Mouse (Mus musculus) large intestine, adult 2 months (tissue): ENCODE data around the gene Pgls. TPM values are rescaled to one million over a fixed set of nuclear protein-coding genes. Genes with fewer than 3 reads are reported as not detected.

Experiments used
- DNase-seq: peaks from one replicate; pipeline ENCODE4 v3.0.0-alpha.2; 2012; ENCODE audit warnings: low read depth, low spot score
- WGBS: fragments of 180-500 bp; shearing (Covaris S2); methylation state at CpG from one replicate; pipeline ENCODE4 v1.1.7; 2018; 5-methylcytosine and 5-hydroxymethylcytosine counted together
- polyA plus RNA-seq: library from polyadenylated mRNA; depleted of rRNA; stranded (reverse); fragments of >200 nt; gene quantifications from 2 replicates; pipeline ENCODE4 v1.2.3, GENCODE M21; 2012; rRNA removed

The Pgls gene
- polyA plus RNA-seq, 1 experiment = 109 TPM

- no peak for DNase-seq
- 41% methylated on average over 2 of the region's 2 CpGs for WGBS
These were observed 39.9 kb downstream of the Pgls start for GRCm38 (mm10) chr8:71631897-71632296.

- 11% methylated on average over 19 of the region's 22 CpGs for WGBS
- DNase-seq = no peak
These were observed 41.2 kb downstream of the Pgls start for GRCm38 (mm10) chr8:71633164-71633563.

GRCm38 (mm10) chr8:71633981-71634667, 42.1 kb downstream of the Pgls start:
- WGBS = 3% methylated on average over 26 of the region's 26 CpGs
- DNase-seq = no peak

GRCm38 (mm10) chr8:71637149-71638095, 45.4 kb downstream of the Pgls start:
- DNase-seq = no peak
- 68% methylated on average over 8 of the region's 8 CpGs for WGBS

GRCm38 (mm10) chr8:71638321-71638720, 46.3 kb downstream of the Pgls start:
- 59% methylated on average over 6 of the region's 6 CpGs for WGBS
- DNase-seq = no peak

- 75% methylated on average over 4 of the region's 4 CpGs for WGBS
These were observed 47.3 kb downstream of the Pgls start for GRCm38 (mm10) chr8:71639318-71639717.

GRCm38 (mm10) chr8:71645510-71645909, 53.5 kb downstream of the Pgls start:
- no peak for DNase-seq
- WGBS = 82% methylated on average over 9 of the region's 9 CpGs

More at GRCm38 (mm10) chr8:71639318-71639717, 47.3 kb downstream of the Pgls start:
- no peak for DNase-seq

Other genes starting within 250 kb of the Pgls start
- 82.1 and 104 TPM in 2 replicates for gene Use1, start 225.3 kb upstream of the Pgls start, polyA plus RNA-seq
- 14.4 and 21.2 TPM in 2 replicates for gene Ocel1, start 220.9 kb upstream of the Pgls start, polyA plus RNA-seq
- gene Nr2f6, start 210.2 kb upstream of the Pgls start, polyA plus RNA-seq = 118 and 144 TPM in 2 replicates
- gene Ushbp1, start 196.4 kb upstream of the Pgls start, polyA plus RNA-seq = 5.9 and 9.0 TPM in 2 replicates
- gene Babam1, start 195.3 kb upstream of the Pgls start, polyA plus RNA-seq = 106 and 114 TPM in 2 replicates
- 17.0 and 24.2 TPM in 2 replicates for gene Ankle1, start 186.2 kb upstream of the Pgls start, polyA plus RNA-seq
- 16.8 and 18.8 TPM in 2 replicates for gene Abhd8, start 128.5 kb upstream of the Pgls start, polyA plus RNA-seq
- 94.1 and 124 TPM in 2 replicates for gene Mrpl34, start 127.2 kb upstream of the Pgls start, polyA plus RNA-seq
- 78.5 and 80.9 TPM in 2 replicates for gene Dda1, start 123.0 kb upstream of the Pgls start, polyA plus RNA-seq
- gene Ano8, start 106.2 kb upstream of the Pgls start, polyA plus RNA-seq = 7.3 and 8.9 TPM in 2 replicates
- 18.5 and 23.7 TPM in 2 replicates for gene Gtpbp3, start 104.1 kb upstream of the Pgls start, polyA plus RNA-seq
- gene Plvap, start 80.4 kb upstream of the Pgls start, polyA plus RNA-seq = 122 and 163 TPM in 2 replicates
- gene Ccdc194, start 66.5 kb upstream of the Pgls start, polyA plus RNA-seq = 0.05 TPM in 1 of 2 replicates, not detected in the other
- gene Bst2, start 54.7 kb upstream of the Pgls start, polyA plus RNA-seq = 114 and 131 TPM in 2 replicates
- 144 and 164 TPM in 2 replicates for gene Mvb12a, start 49.3 kb upstream of the Pgls start, polyA plus RNA-seq
- 0.71 and 1.0 TPM in 2 replicates for gene Tmem221, start 33.3 kb upstream of the Pgls start, polyA plus RNA-seq
- not detected in 2 replicates for gene Nxnl1, start 25.6 kb upstream of the Pgls start, polyA plus RNA-seq
- 19.4 and 25.6 TPM in 2 replicates for gene Slc27a1, start 23.3 kb upstream of the Pgls start, polyA plus RNA-seq
- 3.3 and 4.1 TPM in 2 replicates for gene Fam129c, start 5.5 kb downstream of the Pgls start, polyA plus RNA-seq
- 45.0 and 68.0 TPM in 2 replicates for gene Colgalt1, start 18.8 kb downstream of the Pgls start, polyA plus RNA-seq
- gene Unc13a, start 79.6 kb downstream of the Pgls start, polyA plus RNA-seq = 1.0 and 1.3 TPM in 2 replicates
- gene Jak3, start 84.1 kb downstream of the Pgls start, polyA plus RNA-seq = 15.0 and 15.3 TPM in 2 replicates
- gene Insl3, start 97.0 kb downstream of the Pgls start, polyA plus RNA-seq = 12.1 and 17.2 TPM in 2 replicates
- 69.3 and 160 TPM in 2 replicates for gene B3gnt3, start 109.6 kb downstream of the Pgls start, polyA plus RNA-seq
- 16.9 and 22.0 TPM in 2 replicates for gene Fcho1, start 133.5 kb downstream of the Pgls start, polyA plus RNA-seq